Mouse (Mus musculus) fat pad, adult 2 months (tissue): ENCODE measurements around the gene Camk2d.
A peak's percentile ranks its signal among the peaks of the same experiment; 100 is the strongest.

Experiments
- DNase-seq: peaks from one replicate; pipeline ENCODE4 v3.0.0-alpha.2; 2011; ENCODE audit warnings: low read depth, low spot score; ENCODE audit errors: extremely low read depth

Camk2d gene

DNA sequence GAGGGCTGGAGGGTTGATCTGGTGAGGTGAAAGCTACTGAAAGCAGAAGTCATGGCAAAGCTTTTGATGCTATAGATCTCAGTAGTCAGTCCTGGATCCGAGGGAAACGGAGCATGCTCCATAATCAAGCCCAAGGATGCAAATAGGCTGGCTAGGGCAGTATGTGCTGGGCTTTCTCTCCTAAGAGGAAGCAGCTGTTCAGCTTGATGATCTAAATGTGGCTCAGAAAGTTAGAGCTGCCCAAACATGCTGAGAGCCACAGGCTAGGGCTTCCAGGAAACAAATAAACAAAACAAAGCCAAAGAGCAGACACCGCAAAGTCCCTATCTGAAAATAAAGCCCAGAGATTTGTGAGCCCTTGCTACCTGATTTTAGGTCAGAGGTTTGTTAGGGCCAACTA, 201.7 kb downstream of the Camk2d start:
- DNase-seq = no peak

DNA sequence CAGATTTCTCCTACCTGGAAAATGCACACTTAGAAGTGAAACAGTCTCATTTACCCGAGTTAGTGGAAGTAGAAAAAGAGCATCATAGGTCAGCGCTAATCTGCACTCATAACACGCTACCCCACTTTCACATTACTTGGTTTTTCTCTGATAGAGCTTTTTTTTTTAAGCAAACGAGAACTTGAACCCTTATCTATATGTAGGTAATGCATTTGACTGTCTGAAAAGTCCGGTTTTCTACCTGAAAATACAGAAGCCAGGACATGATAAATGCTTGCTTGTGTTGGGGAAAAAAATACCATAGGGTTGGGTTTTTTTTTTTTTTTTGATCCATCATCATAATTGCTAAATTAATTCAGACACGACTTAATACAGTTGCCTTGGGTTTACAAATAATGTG, 206.9 kb downstream of the Camk2d start:
- no peak for DNase-seq

DNA sequence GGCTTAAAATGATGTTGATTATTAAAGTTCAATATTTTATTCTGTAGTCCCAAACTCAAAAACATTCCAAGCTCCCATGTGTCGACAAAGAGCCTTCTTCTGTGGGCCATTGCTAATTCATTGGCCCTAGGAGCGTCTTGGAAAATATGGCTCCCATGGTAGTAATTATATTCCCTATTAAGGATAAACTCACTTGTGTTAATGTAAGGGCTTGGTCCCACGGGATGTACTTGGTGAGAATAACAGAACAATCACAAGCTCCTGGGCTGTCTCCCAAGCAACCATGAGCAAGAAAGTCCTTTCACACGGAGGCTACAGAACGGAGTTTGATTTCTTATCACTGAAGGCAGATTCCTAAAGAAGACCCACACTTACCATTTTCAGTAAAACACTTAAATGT, 208.9 kb downstream of the Camk2d start:
- no peak for DNase-seq

DNA sequence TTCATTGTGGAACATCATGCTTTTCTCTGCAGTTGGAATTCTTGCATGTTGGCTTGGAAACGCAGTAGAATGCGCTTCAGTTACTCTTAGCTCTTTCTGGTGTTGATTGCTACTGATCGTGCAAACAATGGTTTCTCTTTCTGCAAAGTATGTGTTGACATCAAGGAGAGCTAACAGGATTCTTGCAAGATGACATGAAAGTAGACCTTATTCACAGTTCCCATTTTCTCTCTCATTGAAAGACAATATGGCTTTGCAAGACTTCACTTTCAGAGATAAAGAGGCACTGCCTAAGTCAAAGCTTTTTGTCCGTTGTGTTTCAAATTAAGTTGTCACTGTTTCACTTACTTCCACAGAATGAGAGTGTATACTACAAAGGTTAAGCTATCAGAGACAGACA, 210.0 kb downstream of the Camk2d start:
- no peak for DNase-seq

DNA sequence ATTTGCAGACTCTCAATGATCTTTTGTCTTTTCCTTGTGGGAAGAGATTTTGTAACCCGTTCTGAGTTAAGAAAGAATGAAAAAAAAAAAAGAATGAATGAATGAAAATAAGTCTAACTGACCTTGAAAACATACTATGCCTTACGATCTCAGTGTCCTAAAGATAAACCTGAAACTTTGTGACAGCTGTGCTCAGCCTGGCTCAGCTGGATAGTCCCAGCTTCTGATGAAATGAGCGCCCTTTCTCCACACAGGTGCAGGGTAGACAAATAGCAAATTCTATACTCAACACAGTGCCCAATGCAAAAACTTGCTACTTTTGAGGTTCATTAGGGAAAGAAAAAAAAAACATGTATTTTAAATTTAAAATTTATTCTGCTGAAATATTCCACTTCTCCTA, 213.8 kb downstream of the Camk2d start:
- DNase-seq = no peak

DNA sequence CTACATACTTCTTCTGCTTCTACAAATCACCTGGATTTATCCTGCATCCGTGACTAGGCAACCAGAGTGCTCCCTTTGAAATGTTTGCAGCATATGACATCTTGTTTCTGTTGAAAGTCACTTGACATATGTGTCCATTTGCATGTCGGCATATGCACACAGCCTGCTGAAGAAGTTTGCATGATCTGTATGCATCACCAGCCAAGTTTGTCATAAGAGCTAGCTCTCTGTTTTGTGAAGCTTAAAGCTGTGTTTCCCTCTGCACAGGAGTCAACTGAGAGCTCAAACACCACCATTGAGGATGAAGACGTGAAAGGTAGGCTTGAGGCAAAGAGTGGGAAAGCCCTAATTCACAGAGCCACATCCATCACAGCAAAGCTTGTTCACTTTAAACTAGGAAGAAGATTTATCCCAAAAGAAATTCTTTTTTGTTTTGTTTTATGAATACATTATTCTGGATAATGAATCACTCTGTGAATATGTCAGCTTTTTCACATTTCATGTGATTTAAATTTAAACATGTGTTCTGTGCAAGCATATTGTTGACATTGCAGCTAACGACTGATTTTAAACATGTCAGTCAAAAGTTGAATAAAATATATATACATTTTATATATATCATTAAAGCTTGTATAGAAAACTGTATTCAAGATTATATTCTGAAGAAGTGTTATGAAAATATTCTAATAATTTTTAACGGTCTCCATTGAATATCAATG, 214.4 kb downstream of the Camk2d start:
- DNase-seq = no peak

DNA sequence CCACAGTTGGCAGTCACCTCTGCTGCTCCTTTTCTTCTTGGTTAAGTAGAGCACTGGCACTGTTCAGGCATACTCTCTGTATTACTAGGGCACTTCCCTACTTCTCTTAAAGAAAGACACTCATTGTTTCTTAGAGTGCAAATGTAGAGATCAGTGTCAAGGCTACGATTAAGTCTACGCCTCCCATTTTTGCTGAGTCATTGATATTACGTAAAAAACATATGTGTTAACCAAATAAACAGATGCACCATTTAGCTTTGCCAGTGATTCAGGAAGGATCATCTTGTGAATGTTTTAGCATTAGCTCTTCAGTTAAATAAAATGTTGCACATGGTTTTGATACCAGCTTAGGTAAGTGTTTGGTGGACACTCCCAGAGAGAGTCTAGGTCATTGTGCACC, 215.5 kb downstream of the Camk2d start:
- DNase-seq = no peak

DNA sequence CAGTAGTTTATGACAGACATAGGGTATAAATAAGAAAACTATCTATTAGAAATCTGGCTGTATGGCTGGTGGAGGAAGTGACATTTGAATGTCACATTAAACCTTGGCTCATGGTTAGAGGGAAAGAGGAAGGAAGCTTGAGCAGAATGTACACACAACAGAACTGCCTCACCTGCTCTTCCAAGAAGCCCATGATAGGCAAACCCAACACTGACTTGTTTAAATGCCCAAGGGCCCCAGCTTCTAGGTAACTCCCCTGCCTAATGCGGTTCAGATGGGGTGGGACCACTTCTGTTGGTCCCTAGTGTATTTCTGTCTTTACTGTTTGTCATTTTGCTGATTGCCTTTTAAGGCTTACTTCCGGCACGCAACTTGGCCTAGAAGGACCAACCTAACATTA, 226.3 kb downstream of the Camk2d start:
- no peak for DNase-seq

DNA sequence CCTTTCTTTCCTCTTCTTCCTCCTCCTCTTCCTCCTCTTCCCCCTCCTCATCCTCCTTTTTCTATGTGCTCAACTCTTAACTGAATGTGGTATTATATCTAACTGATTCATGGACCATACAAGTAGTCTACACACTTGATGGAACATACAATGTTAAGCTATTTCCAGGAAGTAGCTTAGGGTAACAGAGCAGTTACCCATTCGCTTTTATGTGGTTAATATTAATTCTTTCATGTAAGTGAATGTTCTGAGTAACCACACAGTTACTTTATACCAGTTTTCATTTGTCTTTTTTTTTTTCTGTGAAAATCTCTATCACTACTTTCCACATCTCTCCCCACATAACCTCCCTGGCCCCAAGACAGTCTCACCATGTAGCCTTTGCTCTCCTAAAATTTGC, 228.8 kb downstream of the Camk2d start:
- no peak for DNase-seq

DNA sequence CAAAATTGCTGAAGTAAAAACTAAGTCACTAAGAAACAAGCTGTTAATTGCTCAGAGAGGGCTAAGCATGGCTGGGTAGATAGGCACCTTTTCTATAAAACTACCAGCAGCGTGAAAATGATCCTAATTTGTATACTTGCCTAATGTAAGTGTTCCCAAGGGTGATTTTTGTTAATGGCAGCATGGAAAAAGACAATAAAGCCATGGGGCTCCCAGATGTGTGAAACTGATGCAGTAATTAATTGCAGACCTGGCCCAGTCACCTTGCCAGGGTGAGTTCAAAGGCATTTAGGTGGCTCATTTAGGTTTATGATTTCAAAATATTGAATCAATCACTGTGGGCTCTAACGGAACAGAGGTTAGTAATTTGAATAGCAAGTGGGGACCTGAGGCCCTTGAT, 230.1 kb downstream of the Camk2d start:
- no peak for DNase-seq

DNA sequence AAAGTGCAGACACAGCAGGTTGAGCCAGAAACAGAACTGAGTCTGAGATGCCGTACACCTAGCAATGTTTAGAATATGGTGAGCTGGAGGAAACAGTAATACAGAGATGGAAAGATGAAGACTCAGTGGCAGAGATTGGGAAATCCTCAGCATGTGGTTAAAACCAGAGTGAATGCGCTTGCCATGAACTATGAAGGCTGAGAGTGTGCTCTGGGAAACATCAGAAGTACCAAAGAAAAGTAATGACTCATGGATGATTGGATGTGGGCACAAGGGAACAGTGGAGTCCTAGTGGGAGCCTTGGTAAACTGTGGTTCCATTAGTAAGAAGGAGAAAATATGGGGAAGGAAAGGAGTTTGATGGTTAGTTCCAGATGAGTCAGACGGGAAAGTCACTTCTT, 231.8 kb downstream of the Camk2d start:
- no peak for DNase-seq

DNA sequence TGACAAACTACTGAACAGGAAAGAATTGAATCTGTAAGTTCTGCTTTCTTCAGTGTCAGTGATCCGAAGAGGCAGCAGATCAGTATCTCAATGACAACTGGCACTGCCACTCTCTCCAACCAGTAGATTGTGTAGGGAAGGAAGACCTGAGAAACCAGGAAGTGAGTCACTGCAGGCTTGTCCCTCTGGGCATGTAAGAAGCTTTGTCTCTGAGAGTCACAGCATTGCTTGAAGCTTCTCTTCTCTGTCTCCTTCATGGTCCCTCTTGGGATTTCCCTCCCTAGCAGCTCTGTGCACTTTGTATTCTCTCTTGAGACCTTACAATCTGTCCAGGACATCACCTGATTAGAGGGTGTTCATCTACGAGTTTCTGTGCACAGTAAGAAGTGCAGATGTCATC, 233.7 kb downstream of the Camk2d start:
- no peak for DNase-seq

DNA sequence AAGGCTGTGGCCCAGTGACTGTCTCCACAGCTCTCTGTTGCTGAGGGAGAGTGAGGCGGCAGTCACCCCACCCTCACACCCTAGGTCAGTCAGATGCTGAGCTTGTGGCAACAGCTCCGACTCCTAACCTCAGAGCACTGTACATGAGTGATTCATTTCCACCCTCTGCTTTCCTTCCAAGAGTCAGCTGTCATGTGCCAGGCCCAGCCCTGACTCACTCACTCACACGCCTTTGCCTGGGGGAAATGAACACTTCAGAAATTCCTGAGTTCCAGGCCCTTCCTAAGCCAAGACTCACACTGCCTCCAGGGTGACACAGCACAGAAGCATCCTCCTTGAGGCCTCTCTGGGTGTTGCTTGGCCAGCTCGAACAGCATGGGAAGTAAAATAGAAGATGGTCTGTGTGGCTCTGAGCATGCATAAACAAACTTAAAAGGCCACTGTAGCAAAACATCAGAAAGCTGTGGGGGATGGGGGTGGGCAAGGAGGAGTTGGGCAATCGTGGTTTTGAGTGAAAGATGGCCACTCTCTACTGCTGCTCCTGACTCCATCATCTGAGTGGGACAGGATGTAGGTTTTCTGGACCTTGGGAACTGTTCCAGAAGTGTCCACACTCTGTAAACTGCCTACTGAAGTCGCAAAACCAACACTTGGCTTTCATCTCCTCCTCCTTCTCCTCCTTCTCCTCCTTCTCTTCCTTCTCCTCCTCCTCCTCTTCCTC, 235.5 kb downstream of the Camk2d start:
- DNase-seq = peak; percentile 8

DNA sequence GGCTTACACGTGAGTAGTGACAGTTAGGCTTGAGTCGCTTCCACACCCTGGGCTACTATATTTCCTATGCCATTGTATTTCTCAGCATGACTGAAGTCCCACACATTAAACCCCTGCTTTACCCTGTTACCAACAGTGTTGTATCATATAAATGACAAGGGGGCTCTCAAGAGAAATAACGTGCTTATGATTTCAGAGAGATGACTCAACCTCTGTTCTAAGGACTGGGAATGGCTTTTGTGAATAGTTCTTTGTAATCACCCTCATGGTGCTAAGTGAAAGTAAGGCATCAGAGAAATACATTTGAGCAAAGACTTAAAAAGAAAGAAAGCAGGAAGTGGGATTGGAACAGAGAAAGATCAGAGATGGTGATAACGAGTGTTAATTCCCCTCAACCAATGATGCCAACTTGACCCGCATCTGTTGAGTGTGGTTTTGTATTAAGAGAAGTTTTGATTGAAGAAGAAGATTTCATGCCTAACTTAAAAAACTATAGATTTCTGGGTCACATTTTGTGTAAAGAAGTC, 238.6 kb downstream of the Camk2d start:
- DNase-seq = no peak

DNA sequence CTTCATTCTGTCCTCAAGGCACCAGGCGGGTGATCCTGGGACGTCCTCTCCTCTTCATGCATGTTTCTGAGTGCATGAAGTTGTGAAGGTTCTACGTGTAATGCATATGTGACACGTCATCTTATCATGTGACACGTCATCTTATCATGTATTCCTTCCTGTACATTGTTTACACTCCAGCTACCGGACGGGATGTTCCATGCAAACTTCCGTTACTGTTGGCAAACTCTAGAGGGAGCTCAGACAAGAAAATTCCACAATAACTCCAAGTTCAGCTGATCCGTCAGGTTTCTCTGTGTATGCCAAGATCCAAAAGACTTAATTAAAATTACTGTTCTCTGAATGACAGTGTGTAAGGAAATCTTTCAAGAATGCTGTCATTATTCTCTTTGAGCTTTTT, 246.7 kb downstream of the Camk2d start:
- DNase-seq = no peak

DNA sequence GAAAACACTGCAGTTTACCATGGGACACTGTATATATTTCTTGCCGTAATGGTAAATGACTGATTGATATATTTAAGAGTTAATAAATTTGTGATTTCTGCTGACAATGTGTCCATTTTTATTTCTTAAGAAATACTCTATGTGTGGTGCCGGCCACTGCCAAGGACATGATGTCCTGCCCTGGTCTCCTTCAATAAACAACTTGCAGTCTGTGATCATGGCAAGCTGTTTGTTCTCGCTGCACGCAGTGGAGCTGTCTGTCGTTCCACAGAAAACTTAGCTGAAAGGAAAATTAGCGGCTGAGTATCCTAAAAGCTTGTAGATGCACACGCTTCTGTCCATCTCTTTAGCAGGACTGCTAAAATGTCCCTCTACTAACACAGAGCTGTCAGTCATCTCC, 248.7 kb downstream of the Camk2d start:
- no peak for DNase-seq

DNA sequence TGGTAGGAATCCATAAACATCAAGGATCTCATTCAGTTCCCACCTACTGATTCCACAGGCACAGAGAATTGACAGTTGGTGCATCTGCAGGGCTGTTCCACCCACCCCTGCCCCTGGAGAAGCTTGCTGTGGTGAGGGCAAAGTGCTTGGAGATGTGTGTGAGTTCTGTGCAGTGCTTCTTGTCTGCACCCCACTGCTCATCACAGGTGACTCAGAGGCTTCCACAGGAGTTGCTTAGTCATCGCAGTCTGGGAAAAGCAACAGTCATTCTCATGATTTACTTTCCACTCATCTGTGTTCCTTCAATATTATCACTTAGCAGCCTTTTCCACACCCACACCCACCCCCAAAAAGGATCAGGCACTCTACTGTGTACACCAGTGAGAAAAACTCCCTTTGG, 252.0 kb downstream of the Camk2d start:
- no peak for DNase-seq

DNA sequence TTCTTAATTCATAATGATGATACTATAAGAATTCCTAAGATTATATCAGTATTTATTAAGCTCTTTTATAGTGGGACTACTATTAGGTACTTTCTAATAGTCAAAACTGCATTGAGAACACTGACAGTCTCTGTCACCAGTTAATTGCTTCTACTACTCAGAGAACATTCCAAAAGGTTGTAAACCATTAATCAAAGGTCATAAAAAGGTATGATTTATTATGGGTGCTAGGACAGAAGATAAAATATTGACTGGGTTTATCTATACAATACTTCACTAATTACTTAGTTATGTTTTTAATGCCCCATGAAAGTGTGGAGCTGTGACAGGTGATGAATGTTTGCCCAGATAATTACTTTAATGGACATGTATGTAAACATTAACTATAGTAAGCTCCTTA, 264.3 kb downstream of the Camk2d start:
- no peak for DNase-seq

DNA sequence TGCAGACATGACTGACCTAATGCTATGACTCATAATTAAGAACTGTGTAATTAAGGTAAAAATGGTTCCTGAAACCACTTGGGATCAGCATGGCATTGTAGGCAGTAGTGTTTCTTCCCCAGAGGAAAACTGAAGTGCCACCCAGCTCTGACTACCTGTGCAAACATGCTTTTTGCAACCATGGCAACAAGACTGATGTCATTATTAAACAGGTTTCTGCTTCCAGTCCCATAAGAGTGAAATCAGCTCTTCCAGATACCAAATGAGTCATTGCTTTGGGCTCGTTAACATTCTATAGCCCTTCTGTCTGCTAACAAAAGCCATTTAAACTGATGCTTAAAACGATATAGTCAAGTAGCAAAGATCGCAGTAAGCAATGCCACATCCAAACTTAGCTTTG, 273.5 kb downstream of the Camk2d start:
- no peak for DNase-seq

DNA sequence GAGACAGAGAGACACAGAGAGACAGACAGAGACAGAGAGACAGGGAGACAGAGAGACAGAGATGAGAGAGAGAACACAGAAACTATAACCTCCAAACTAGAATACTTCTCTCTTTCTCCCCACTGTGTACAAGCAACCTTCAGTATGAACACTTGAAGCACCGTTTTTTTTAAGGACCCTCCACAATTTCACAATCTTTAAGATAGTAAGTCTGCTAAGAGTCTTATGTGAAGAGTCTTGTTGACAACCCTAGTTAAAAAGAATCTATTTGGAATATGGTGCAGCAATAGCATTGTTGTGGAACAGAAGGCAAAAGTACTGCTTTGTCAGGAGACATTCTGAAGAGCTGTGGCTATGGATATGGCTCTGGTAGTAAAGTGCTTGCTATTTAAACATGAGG, 274.6 kb downstream of the Camk2d start:
- no peak for DNase-seq

DNA sequence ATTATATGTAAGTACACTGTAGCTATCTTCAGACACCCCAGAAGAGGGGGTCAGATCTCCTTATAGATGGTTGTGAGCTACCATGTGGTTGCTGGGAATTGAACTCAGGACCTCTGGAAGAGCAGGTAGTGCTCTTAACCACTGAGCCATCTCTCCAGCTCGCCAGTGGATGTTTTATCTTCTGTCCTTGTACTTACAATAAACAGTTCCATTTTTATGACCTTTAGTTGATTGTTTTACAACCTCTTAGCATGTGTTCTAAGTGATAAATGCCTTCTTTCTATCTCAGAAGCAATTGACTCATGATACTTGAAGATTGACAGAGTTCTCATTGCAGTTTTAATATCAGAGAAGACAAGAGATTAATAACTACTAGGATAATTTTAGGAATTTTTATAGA, 282.1 kb downstream of the Camk2d start:
- DNase-seq = no peak

DNA sequence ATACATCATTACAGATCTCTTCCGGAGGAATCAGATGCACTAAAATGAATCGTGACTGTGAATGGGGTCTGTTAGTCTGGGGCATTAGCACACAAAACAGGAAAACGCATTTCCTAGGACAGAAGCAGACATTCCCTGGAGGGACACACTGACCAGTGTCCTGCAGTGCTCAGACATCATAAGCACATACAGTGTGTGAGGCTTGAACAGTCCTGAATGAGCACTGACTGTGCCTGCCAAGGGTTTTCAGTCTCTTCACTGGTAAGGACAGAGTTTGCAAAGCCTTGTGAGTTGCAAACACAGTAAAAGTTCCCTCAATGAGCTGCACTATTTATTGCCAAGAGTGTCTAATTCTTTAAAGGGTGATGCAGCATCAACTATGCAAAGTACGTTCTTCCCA, 290.0 kb downstream of the Camk2d start:
- no peak for DNase-seq

DNA sequence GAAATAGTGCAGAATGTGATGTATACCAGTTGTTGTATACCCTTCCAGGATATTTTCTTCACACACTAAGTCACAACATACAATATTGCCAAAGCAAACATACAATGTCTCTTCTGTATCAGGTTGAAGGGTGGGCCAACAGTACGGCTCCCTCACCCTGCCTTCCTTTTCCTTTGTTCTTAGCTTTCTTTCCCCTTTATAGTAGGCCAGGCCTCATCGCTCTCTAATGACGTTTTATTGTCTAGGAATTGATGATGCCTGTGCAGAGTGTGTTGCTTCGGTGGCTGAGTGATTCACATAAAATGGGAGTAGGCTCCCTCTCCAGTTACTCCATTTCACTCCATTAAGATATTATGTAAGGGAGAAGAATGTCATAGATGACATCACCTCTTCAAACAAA, 290.5 kb downstream of the Camk2d start:
- DNase-seq = no peak
